Mouse (Mus musculus): ENCODE data around the gene Mprip. TPM values are rescaled to one million over a fixed set of nuclear protein-coding genes. Genes with fewer than 3 reads are reported as not detected.

The Mprip gene
- polyA plus RNA-seq, 1 experiment from 2014 or later = 51.1 TPM

GRCm38 (mm10) chr11:59760796-59761195 lies 99.7 kb downstream of the Mprip start:
- Histone ChIP-seq H3K9ac (ENCODE audit: low read depth, low read length) (no peak overlapping the region), H3K9me3 (replicated peaks; ENCODE audit: control insufficient read depth, low read length) (no peaks in the 10 kb centered on the region), H3K36me3 (ENCODE audit: control insufficient read depth, insufficient read depth, low read length) (peaks cover 51% of the 10 kb centered on the region), H3K27ac (ENCODE audit: low read depth, low read length) (no peak overlapping the region), H3K4me3 (ENCODE audit: low read depth, low read length) (no peak overlapping the region), H3K4me1 (ENCODE audit: control insufficient read depth, insufficient read depth, low read length) (peaks cover 16% of the 10 kb centered on the region), H3K27me3 (ENCODE audit: control insufficient read depth, insufficient read depth, low read length) (no peaks in the 10 kb centered on the region), H3K4me2 (no peak overlapping the region)
- no peak for ATAC-seq (replicated peaks; ENCODE audit: insufficient number of reproducible peaks, low FRiP score, low TSS enrichment)
- 96% methylated on average over 6 of the region's 6 CpGs for WGBS (ENCODE audit: insufficient replicate concordance)

DNA sequence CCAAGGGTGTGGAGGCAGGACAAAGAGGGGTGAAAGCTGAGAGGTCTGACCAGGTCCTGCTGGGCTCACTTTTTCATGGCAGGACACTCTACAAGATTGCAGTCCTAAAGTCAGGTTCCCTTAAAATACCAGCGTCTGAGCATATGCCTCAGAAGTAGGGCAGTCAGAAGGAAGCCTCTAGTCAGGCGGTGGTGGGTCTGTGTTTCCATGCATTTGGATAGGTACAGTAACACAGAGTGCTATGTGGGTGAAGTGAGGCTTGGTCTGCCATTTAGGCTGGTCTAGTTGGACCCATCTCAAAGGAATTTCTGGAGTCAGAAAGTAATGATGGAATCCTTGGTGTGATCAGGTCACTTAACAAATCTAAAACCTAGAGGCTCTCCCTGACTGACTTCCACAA lies 108.2 kb downstream of the Mprip start:
- Histone ChIP-seq H3K9me3 (replicated peaks; ENCODE audit: control insufficient read depth, low read length) (no peaks in the 10 kb centered on the region), H3K4me1 (ENCODE audit: control insufficient read depth, insufficient read depth, low read length) (peaks cover 11% of the 10 kb centered on the region; the same call in 1 of the 2 replicates), H3K27ac (ENCODE audit: low read depth, low read length) (no peak overlapping the region; the same call in 1 of the 2 replicates), H3K4me3 (ENCODE audit: low read depth, low read length) (no peak overlapping the region), H3K27me3 (ENCODE audit: control insufficient read depth, insufficient read depth, low read length) (no peaks in the 10 kb centered on the region), H3K4me2 (no peak overlapping the region), H3K9ac (ENCODE audit: low read depth, low read length) (no peak overlapping the region), H3K36me3 (ENCODE audit: control insufficient read depth, insufficient read depth, low read length) (peaks cover 49% of the 10 kb centered on the region)
- WGBS (ENCODE audit: insufficient replicate concordance) = 81% methylated on average over 2 of the region's 2 CpGs
- ATAC-seq (replicated peaks; ENCODE audit: insufficient number of reproducible peaks, low FRiP score, low TSS enrichment) = no peak

DNA sequence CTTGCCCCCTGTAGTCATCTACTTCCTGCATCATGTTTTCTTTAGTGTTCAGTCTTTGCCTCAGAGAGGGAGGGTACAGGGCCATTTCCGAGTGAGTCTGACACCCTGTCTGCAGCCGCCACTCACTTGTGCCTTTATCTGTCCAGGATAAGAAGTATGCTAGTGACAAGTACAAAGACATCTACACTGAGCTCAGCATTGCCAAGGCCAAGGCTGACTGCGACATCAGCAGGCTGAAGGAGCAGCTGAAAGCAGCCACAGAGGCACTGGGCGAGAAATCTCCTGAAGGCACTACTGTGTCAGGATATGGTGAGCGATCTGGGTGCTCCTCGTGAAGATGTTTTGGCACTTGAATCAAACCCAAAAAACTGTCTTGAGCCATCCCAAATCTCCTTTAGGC lies 108.6 kb downstream of the Mprip start:
- H3K4me2 ChIP-seq = no peak overlapping the region
- no peaks in the 10 kb centered on the region for H3K27me3 ChIP-seq (ENCODE audit: control insufficient read depth, insufficient read depth, low read length)
- H3K9ac ChIP-seq (ENCODE audit: low read depth, low read length) = no peak overlapping the region
- H3K9me3 ChIP-seq (replicated peaks; ENCODE audit: control insufficient read depth, low read length) = no peaks in the 10 kb centered on the region
- no peak overlapping the region for H3K4me3 ChIP-seq (ENCODE audit: low read depth, low read length)
- H3K4me1 ChIP-seq (ENCODE audit: control insufficient read depth, insufficient read depth, low read length) = peaks cover 11% of the 10 kb centered on the region; the same call in 1 of the 2 replicates
- WGBS (ENCODE audit: insufficient replicate concordance) = 44% methylated on average over 6 of the region's 6 CpGs
- no peak for ATAC-seq (replicated peaks; ENCODE audit: insufficient number of reproducible peaks, low FRiP score, low TSS enrichment)
- no peak overlapping the region for H3K27ac ChIP-seq (ENCODE audit: low read depth, low read length)
- H3K36me3 ChIP-seq (ENCODE audit: control insufficient read depth, insufficient read depth, low read length) = peaks cover 49% of the 10 kb centered on the region

DNA sequence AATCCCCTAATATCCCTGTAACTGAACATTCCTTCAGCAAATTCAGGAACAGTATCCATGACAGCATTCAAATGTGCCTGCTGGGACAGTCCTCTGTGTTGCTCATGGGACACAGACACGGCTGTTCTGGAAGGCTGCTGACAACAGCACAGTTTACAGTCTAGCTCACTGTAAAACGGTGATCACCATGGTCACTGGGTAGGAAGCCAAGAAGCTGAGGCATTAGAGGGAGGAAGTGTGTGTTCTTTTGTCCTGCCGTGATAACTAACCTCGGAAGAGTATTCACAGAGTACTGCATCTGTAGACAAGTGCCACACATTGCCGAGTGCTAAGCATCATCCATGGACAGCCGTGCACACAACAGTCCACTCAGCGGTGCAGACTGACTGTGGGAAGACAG lies 109.6 kb downstream of the Mprip start:
- no peak overlapping the region for H3K9ac ChIP-seq (ENCODE audit: low read depth, low read length)
- no peak overlapping the region for H3K27ac ChIP-seq (ENCODE audit: low read depth, low read length)
- no peak overlapping the region for H3K4me2 ChIP-seq
- peaks cover 48% of the 10 kb centered on the region for H3K36me3 ChIP-seq (ENCODE audit: control insufficient read depth, insufficient read depth, low read length)
- no peaks in the 10 kb centered on the region for H3K27me3 ChIP-seq (ENCODE audit: control insufficient read depth, insufficient read depth, low read length)
- 79% methylated on average over 7 of the region's 7 CpGs for WGBS (ENCODE audit: insufficient replicate concordance)
- no peaks in the 10 kb centered on the region for H3K9me3 ChIP-seq (replicated peaks; ENCODE audit: control insufficient read depth, low read length)
- no peak for ATAC-seq (replicated peaks; ENCODE audit: insufficient number of reproducible peaks, low FRiP score, low TSS enrichment)
- no peak overlapping the region for H3K4me3 ChIP-seq (ENCODE audit: low read depth, low read length)
- H3K4me1 ChIP-seq (ENCODE audit: control insufficient read depth, insufficient read depth, low read length) = peaks cover 11% of the 10 kb centered on the region; the same call in 1 of the 2 replicates

- Histone ChIP-seq H3K27ac (ENCODE audit: low read depth, low read length) (no peak overlapping the region), H3K36me3 (ENCODE audit: control insufficient read depth, insufficient read depth, low read length) (peaks cover 46% of the 10 kb centered on the region), H3K4me2 (no peak overlapping the region), H3K9me3 (replicated peaks; ENCODE audit: control insufficient read depth, low read length) (no peaks in the 10 kb centered on the region), H3K4me3 (ENCODE audit: low read depth, low read length) (no peak overlapping the region), H3K4me1 (ENCODE audit: control insufficient read depth, insufficient read depth, low read length) (peaks cover 11% of the 10 kb centered on the region; the same call in 1 of the 2 replicates), H3K9ac (ENCODE audit: low read depth, low read length) (no peak overlapping the region), H3K27me3 (ENCODE audit: control insufficient read depth, insufficient read depth, low read length) (no peaks in the 10 kb centered on the region)
- no peak for ATAC-seq (replicated peaks; ENCODE audit: insufficient number of reproducible peaks, low FRiP score, low TSS enrichment)
- WGBS (ENCODE audit: insufficient replicate concordance) = 81% methylated on average over 2 of the region's 2 CpGs
These were observed 111.2 kb downstream of the Mprip start for GRCm38 (mm10) chr11:59772291-59772690.

GRCm38 (mm10) chr11:59772902-59773301 lies 111.8 kb downstream of the Mprip start:
- H3K36me3 ChIP-seq (ENCODE audit: control insufficient read depth, insufficient read depth, low read length) = peaks cover 48% of the 10 kb centered on the region
- 83% methylated on average over 4 of the region's 4 CpGs for whole genome bisulfite sequencing (ENCODE audit: insufficient replicate concordance)

GRCm38 (mm10) chr11:59774522-59774921 lies 113.4 kb downstream of the Mprip start:
- peaks cover 7% of the 10 kb centered on the region for H3K4me1 ChIP-seq (ENCODE audit: control insufficient read depth, insufficient read depth, low read length)
- no peak overlapping the region for H3K27ac ChIP-seq (ENCODE audit: low read depth, low read length)
- H3K9me3 ChIP-seq (replicated peaks; ENCODE audit: control insufficient read depth, low read length) = no peaks in the 10 kb centered on the region
- H3K9ac ChIP-seq (ENCODE audit: low read depth, low read length) = no peak overlapping the region
- no peak overlapping the region for H3K4me2 ChIP-seq
- H3K27me3 ChIP-seq (ENCODE audit: control insufficient read depth, insufficient read depth, low read length) = no peaks in the 10 kb centered on the region
- H3K36me3 ChIP-seq (ENCODE audit: control insufficient read depth, insufficient read depth, low read length) = peaks cover 41% of the 10 kb centered on the region
- 85% methylated on average over 4 of the region's 4 CpGs for WGBS (ENCODE audit: insufficient replicate concordance)
- no peak for ATAC-seq (replicated peaks; ENCODE audit: insufficient number of reproducible peaks, low FRiP score, low TSS enrichment)
- H3K4me3 ChIP-seq (ENCODE audit: low read depth, low read length) = no peak overlapping the region

More at GRCm38 (mm10) chr11:59772902-59773301, 111.8 kb downstream of the Mprip start:
- Histone ChIP-seq H3K9me3 (replicated peaks; ENCODE audit: control insufficient read depth, low read length) (no peaks in the 10 kb centered on the region), H3K4me2 (no peak overlapping the region), H3K4me1 (ENCODE audit: control insufficient read depth, insufficient read depth, low read length) (peaks cover 11% of the 10 kb centered on the region; the same call in 1 of the 2 replicates), H3K27ac (ENCODE audit: low read depth, low read length) (no peak overlapping the region), H3K9ac (ENCODE audit: low read depth, low read length) (no peak overlapping the region), H3K27me3 (ENCODE audit: control insufficient read depth, insufficient read depth, low read length) (no peaks in the 10 kb centered on the region), H3K4me3 (ENCODE audit: low read depth, low read length) (no peak overlapping the region)
- no peak for ATAC-seq (replicated peaks; ENCODE audit: insufficient number of reproducible peaks, low FRiP score, low TSS enrichment)

DNA sequence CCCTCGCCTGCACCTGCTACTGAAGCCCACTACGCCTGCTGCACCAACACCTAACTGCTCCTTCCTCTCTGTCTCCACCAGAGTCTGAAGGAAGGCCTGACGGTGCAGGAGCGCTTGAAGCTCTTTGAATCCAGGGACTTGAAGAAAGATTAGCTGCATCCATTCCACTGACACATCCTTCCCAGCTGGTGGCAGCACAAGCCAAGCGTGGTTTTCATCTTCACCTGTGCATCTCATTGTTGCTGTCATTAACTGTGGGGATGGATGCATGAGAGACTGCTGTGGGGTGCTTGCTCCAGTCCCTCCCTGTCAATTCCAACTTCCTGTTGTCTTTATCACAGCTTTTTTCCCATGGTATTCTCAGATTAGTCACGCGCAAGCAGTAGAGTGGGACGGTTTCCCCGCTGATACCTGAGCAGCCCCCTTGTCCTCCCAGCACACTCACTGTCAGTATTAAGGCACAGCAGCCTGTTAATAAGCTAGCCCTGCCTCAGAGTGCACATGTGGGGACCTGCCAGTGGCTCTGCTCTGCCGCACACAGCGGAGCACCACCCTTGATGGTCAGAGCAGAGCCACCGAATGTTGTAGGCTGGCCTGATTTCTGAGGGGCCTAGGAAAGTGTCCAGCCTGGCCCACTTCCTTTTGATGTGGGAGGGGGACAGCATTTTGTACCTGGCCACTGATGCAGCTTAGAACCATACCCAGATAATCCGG lies 114.5 kb downstream of the Mprip start:
- peaks cover 32% of the 10 kb centered on the region for H3K36me3 ChIP-seq (ENCODE audit: control insufficient read depth, insufficient read depth, low read length)
- H3K4me3 ChIP-seq (ENCODE audit: low read depth, low read length) = no peak overlapping the region
- ATAC-seq (replicated peaks; ENCODE audit: insufficient number of reproducible peaks, low FRiP score, low TSS enrichment) = no peak
- H3K27ac ChIP-seq (ENCODE audit: low read depth, low read length) = no peak overlapping the region
- H3K4me1 ChIP-seq (ENCODE audit: control insufficient read depth, insufficient read depth, low read length) = peaks cover 5% of the 10 kb centered on the region; the same call in 1 of the 2 replicates
- H3K27me3 ChIP-seq (ENCODE audit: control insufficient read depth, insufficient read depth, low read length) = no peaks in the 10 kb centered on the region
- 89% methylated on average over 13 of the region's 13 CpGs for WGBS (ENCODE audit: insufficient replicate concordance)
- no peak overlapping the region for H3K4me2 ChIP-seq
- H3K9ac ChIP-seq (ENCODE audit: low read depth, low read length) = no peak overlapping the region
- H3K9me3 ChIP-seq (replicated peaks; ENCODE audit: control insufficient read depth, low read length) = no peaks in the 10 kb centered on the region

- Histone ChIP-seq H3K27me3 (ENCODE audit: control insufficient read depth, insufficient read depth, low read length) (no peaks in the 10 kb centered on the region), H3K4me2 (no peak overlapping the region), H3K27ac (ENCODE audit: low read depth, low read length) (no peak overlapping the region), H3K4me1 (ENCODE audit: control insufficient read depth, insufficient read depth, low read length) (peaks cover 5% of the 10 kb centered on the region), H3K9ac (ENCODE audit: low read depth, low read length) (no peak overlapping the region), H3K36me3 (ENCODE audit: control insufficient read depth, insufficient read depth, low read length) (peaks cover 21% of the 10 kb centered on the region), H3K9me3 (replicated peaks; ENCODE audit: control insufficient read depth, low read length) (no peaks in the 10 kb centered on the region), H3K4me3 (ENCODE audit: low read depth, low read length) (no peak overlapping the region)
- no peak for ATAC-seq (replicated peaks; ENCODE audit: insufficient number of reproducible peaks, low FRiP score, low TSS enrichment)
- WGBS (ENCODE audit: insufficient replicate concordance) = 82% methylated on average over 5 of the region's 5 CpGs
These were observed 116.2 kb downstream of the Mprip start for GRCm38 (mm10) chr11:59777259-59777658.

Measured in heart, embryonic 11.5 days (tissue).